In the genomic region with DNA sequence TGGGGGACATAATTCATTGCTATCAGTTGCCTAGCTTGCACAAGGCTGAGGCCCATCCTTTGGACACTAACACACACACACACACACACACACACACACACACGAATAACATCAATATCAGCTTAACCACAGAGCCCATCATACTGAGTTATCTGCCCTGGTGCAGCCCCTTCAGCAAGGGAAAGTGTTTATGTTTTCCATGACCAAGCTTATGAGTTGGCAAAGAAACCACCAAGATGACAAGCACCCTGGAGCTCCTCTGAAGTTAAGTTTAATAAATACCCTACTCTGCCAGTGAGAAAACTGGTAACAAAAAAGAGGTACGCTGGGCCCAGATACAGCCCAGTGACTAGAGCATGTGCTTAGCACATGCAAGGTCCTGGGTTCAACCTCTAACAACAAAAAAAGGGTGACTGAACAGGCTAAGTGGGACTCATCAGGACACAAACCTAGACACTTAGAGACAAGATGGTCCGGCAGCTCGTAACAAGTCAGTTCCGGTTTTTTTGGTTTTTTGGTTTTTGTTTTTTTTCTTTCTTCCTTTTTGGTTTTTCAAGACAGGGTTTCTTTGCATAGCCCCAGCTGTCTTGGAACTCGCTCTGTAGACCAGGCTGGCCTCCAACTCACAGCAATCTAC, we compare ENCODE assay signal across 14 mouse cellular contexts. TPM values are rescaled to one million over a fixed set of nuclear protein-coding genes. Genes with fewer than 3 reads are reported as not detected.
A peak's percentile ranks its signal among the peaks of the same experiment; 100 is the strongest.
DNase-seq lines count a peak whose midpoint lies in the region; ATAC-seq and TF ChIP-seq lines count a peak whose summit lies in the region.
"Had no signal": no experiment of that assay in that cellular context is flagged by ENCODE, and none has a peak within 500 bp of the region (broad histone marks: within the 10 kb centered on the region; RNA-seq: fewer than 3 reads in every experiment).

No protein-coding gene starts in this region.

- TF ChIP-seq CTCF in stomach, postnatal 0 days (IDR thresholded peaks at IDR 0.05; ENCODE audit: low read depth): no peak

- TF ChIP-seq EP300 in stomach, postnatal 0 days (optimal IDR thresholded peaks at IDR 0.05): no peak

- H3K27me3 ChIP-seq in neural tube, embryonic 13.5 days: no peaks in the 10 kb centered on the region
- no peaks in the 10 kb centered on the region for H3K27me3 ChIP-seq in liver, embryonic 13.5 days
- H3K27me3 ChIP-seq in stomach, postnatal 0 days (ENCODE audit: control insufficient read depth, insufficient read depth, low read length): no peaks in the 10 kb centered on the region
- no peaks in the 10 kb centered on the region for H3K27me3 ChIP-seq in kidney, embryonic 16.5 days (ENCODE audit: insufficient read depth, low read length)
- H3K27me3 ChIP-seq: hindbrain, embryonic 15.5 days had no signal

- no peak for ATAC-seq in neural tube, embryonic 13.5 days (ENCODE audit: low read depth)
- ATAC-seq in liver, embryonic 13.5 days (ENCODE audit: low read depth): peak; percentile 72
- ATAC-seq in stomach, postnatal 0 days (ENCODE audit: low FRiP score, low TSS enrichment): no peak
- no peak for ATAC-seq in kidney, embryonic 16.5 days (ENCODE audit: low FRiP score, low TSS enrichment)

- DNase-seq in neural tube, embryonic 10.5 days (ENCODE audit: extremely low spot score, low spot score): no peak
- peak; percentile 46 for DNase-seq in c-Kit-negative CD71-positive TER-119-positive erythroid progenitor cells, embryonic 14.5 days (ENCODE audit: low read depth, low spot score)
- peak; percentile 64 for DNase-seq in liver, embryonic 13.5 days
- no peak for DNase-seq in stomach, postnatal 0 days (ENCODE audit: low spot score)
- no peak for DNase-seq in gastrocnemius, postnatal 10 days
- DNase-seq: adrenal gland, postnatal 36 days; cerebellum, adult 18-20 months; gastrocnemius, postnatal 36 days; kidney, adult 9 months; lung, embryonic 14.5 days had no signal

- H3K27ac ChIP-seq in neural tube, embryonic 13.5 days (replicated peaks): no peak overlapping the region
- H3K27ac ChIP-seq in liver, embryonic 13.5 days: peak overlapping the region; percentile 97
- no peak overlapping the region for H3K27ac ChIP-seq in stomach, postnatal 0 days (replicated peaks)
- no peak overlapping the region for H3K27ac ChIP-seq in kidney, embryonic 16.5 days (ENCODE audit: low read length)
- H3K27ac ChIP-seq: hindbrain, embryonic 15.5 days had no signal

- H3K4me3 ChIP-seq in neural tube, embryonic 13.5 days: no peak overlapping the region
- peak overlapping the region; percentile 91 for H3K4me3 ChIP-seq in liver, embryonic 13.5 days (replicated peaks)
- H3K4me3 ChIP-seq in stomach, postnatal 0 days (ENCODE audit: low read depth, low read length): no peak overlapping the region
- H3K4me3 ChIP-seq in kidney, embryonic 16.5 days (ENCODE audit: low read length): no peak overlapping the region
- H3K4me3 ChIP-seq: hindbrain, embryonic 15.5 days had no signal

- no peak overlapping the region for H3K9ac ChIP-seq in neural tube, embryonic 13.5 days
- H3K9ac ChIP-seq in liver, embryonic 13.5 days: peak overlapping the region; percentile 97
- H3K9ac ChIP-seq in stomach, postnatal 0 days (ENCODE audit: low read length): no peak overlapping the region
- no peak overlapping the region for H3K9ac ChIP-seq in kidney, embryonic 16.5 days (replicated peaks; ENCODE audit: low read length)
- H3K9ac ChIP-seq: hindbrain, embryonic 15.5 days; lung, embryonic 14.5 days had no signal

- H3K36me3 ChIP-seq in neural tube, embryonic 13.5 days: peaks cover 13% of the 10 kb centered on the region
- peaks cover 31% of the 10 kb centered on the region for H3K36me3 ChIP-seq in liver, embryonic 13.5 days
- no peaks in the 10 kb centered on the region; the same call in 1 of the 2 replicates for H3K36me3 ChIP-seq in stomach, postnatal 0 days (ENCODE audit: control insufficient read depth, insufficient read depth, low read length)
- H3K36me3 ChIP-seq in kidney, embryonic 16.5 days (ENCODE audit: insufficient read depth, low read length): peaks cover 4% of the 10 kb centered on the region; the same call in 1 of the 2 replicates

- 91% methylated on average over 6 of the region's 6 CpGs for WGBS in neural tube, embryonic 13.5 days
- 28% methylated on average over 6 of the region's 6 CpGs for WGBS in liver, embryonic 13.5 days (ENCODE audit: insufficient replicate concordance)
- WGBS in stomach, postnatal 0 days: 80% methylated on average over 6 of the region's 6 CpGs
- 92% methylated on average over 6 of the region's 6 CpGs for WGBS in kidney, embryonic 16.5 days

- H3K4me1 ChIP-seq in neural tube, embryonic 13.5 days (replicated peaks): peaks cover 67% of the 10 kb centered on the region
- peaks cover 73% of the 10 kb centered on the region for H3K4me1 ChIP-seq in liver, embryonic 13.5 days (replicated peaks)
- peaks cover 12% of the 10 kb centered on the region for H3K4me1 ChIP-seq in stomach, postnatal 0 days (replicated peaks; ENCODE audit: control insufficient read depth, insufficient read depth)
- peaks cover 11% of the 10 kb centered on the region for H3K4me1 ChIP-seq in kidney, embryonic 16.5 days (ENCODE audit: insufficient read depth, low read length)

- no peaks in the 10 kb centered on the region for H3K9me3 ChIP-seq in neural tube, embryonic 13.5 days
- no peaks in the 10 kb centered on the region for H3K9me3 ChIP-seq in liver, embryonic 13.5 days (replicated peaks)
- no peaks in the 10 kb centered on the region for H3K9me3 ChIP-seq in stomach, postnatal 0 days (ENCODE audit: control insufficient read depth, low read length)
- no peaks in the 10 kb centered on the region for H3K9me3 ChIP-seq in kidney, embryonic 16.5 days (ENCODE audit: low read length)
- H3K9me3 ChIP-seq: hindbrain, embryonic 15.5 days had no signal

- peak overlapping the region; percentile 7; the same call in 1 of the 2 replicates for H3K4me2 ChIP-seq in neural tube, embryonic 13.5 days
- H3K4me2 ChIP-seq in liver, embryonic 13.5 days: peak overlapping the region; percentile 97
- H3K4me2 ChIP-seq in stomach, postnatal 0 days (replicated peaks; ENCODE audit: low read depth): no peak overlapping the region
- no peak overlapping the region for H3K4me2 ChIP-seq in kidney, embryonic 16.5 days (replicated peaks; ENCODE audit: low read depth, low read length)
- H3K4me2 ChIP-seq: hindbrain, embryonic 15.5 days; lung, embryonic 14.5 days; midbrain, embryonic 11.5 days had no signal

RNA-seq across cellular contexts. Expression of a gene that starts 4.1 kb away (rescaled TPM):
- polyA plus RNA-seq in neural tube, embryonic 13.5 days (2015; fragmentation: Nextera tagmentation; extraction: Ambion mirVana): 75.1 and 75.3 TPM in 2 replicates
- polyA plus RNA-seq in liver, embryonic 13.5 days (2015; fragmentation: Nextera tagmentation; extraction: Ambion mirVana): 23.0 and 23.7 TPM in 2 replicates
- polyA plus RNA-seq in stomach, postnatal 0 days (2015; fragmentation: Nextera tagmentation; extraction: Ambion mirVana): 15.5 and 18.3 TPM in 2 replicates
- 33.5 and 35.1 TPM in 2 replicates for polyA plus RNA-seq in kidney, embryonic 16.5 days (2015; fragmentation: Nextera tagmentation; extraction: Ambion mirVana)
- total RNA-seq in gastrocnemius, postnatal 10 days (2021): 10 to 100 TPM; 26.6 to 41.5 TPM

Comparison
In these comparisons a context has a peak if more than half of its experiments do, and no peak if none do; other contexts are left out.
1. H3K4me2 ChIP-seq: peak in neural tube, embryonic 13.5 days (single experiment) and liver, embryonic 13.5 days (single experiment); none in stomach, postnatal 0 days (single experiment) and kidney, embryonic 16.5 days (single experiment).
2. DNase-seq: peak in c-Kit-negative CD71-positive TER-119-positive erythroid progenitor cells, embryonic 14.5 days (single experiment) and liver, embryonic 13.5 days (single experiment); none in neural tube, embryonic 10.5 days (single experiment), stomach, postnatal 0 days (single experiment) and gastrocnemius, postnatal 10 days (single experiment).